Mouse (Mus musculus) heart, embryonic 11.5 days (tissue): Measurements from ENCODE around the gene Gm1604a. TPM values are rescaled to one million over a fixed set of nuclear protein-coding genes. Genes with fewer than 3 reads are reported as not detected.
"Not testable (repeated sequence)": the region's sequence is repeated elsewhere in the genome, so short reads cannot be mapped to it uniquely, and the experiment has no call there.

Experiments
- ATAC-seq: fragments of 200-750 bp; cut with Nextera tagmentation; replicated peaks from 2 replicates; pipeline ENCODE4 v1.8.0; 2017; ENCODE audit warnings: moderate library complexity; ENCODE audit not compliant: insufficient number of reproducible peaks, low FRiP score, low TSS enrichment
- H3K27ac ChIP-seq: fragments of 300-500 bp; sonication (generic); 2 replicates; pipeline ENCODE4 v1.5.1; 2014; ENCODE audit warnings: mild to moderate bottlenecking, low read depth, low read length
- H3K27me3 ChIP-seq: fragments of 300-500 bp; sonication (generic); 2 replicates; pipeline ENCODE4 v1.6.1; 2014; ENCODE audit warnings: mild to moderate bottlenecking, low read length, mixed read lengths; ENCODE audit not compliant: control insufficient read depth, insufficient read depth
- H3K36me3 ChIP-seq: fragments of 300-500 bp; sonication (generic); 2 replicates; pipeline ENCODE4 v1.6.1; 2014; ENCODE audit warnings: mild to moderate bottlenecking, low read length, moderate library complexity, mixed read lengths; ENCODE audit not compliant: control insufficient read depth, insufficient read depth
- H3K4me1 ChIP-seq: fragments of 300-500 bp; sonication (generic); 2 replicates; pipeline ENCODE4 v1.6.1; 2014; ENCODE audit warnings: low read length; ENCODE audit not compliant: control insufficient read depth, insufficient read depth
- H3K4me2 ChIP-seq: fragments of 300-500 bp; sonication (generic); 2 replicates; pipeline ENCODE4 v1.6.1; 2014; ENCODE audit warnings: mild to moderate bottlenecking, moderate library complexity
- H3K4me3 ChIP-seq: fragments of 300-500 bp; sonication (generic); 2 replicates; pipeline ENCODE4 v1.5.1; 2014; ENCODE audit warnings: low read depth, low read length
- H3K9ac ChIP-seq: fragments of 300-500 bp; sonication (generic); 2 replicates; pipeline ENCODE4 v1.6.1; 2014; ENCODE audit warnings: mild to moderate bottlenecking, low read depth, low read length, moderate library complexity
- H3K9me3 ChIP-seq: fragments of 300-500 bp; sonication (generic); replicated peaks from 2 replicates; pipeline ENCODE4 v1.6.1; 2016; ENCODE audit warnings: low read length; ENCODE audit not compliant: control insufficient read depth
- WGBS: fragments of 180-500 bp; shearing (Covaris S2); extraction: QIAGEN DNeasy Blood & Tissue Kit; methylation state at CpG from one replicate; pipeline ENCODE4 v1.1.7; 2014; ENCODE audit not compliant: insufficient replicate concordance; 5-methylcytosine and 5-hydroxymethylcytosine counted together
- polyA plus RNA-seq: library from polyadenylated mRNA; unstranded; fragments of >200 nt; fragmentation: Nextera tagmentation; extraction: Ambion mirVana; gene quantifications from 2 replicates; pipeline ENCODE4 v1.2.1, GENCODE M21; 2014

Gene Gm1604a
- polyA plus RNA-seq, 1 experiment from 2014 or later, result not detected

DNA sequence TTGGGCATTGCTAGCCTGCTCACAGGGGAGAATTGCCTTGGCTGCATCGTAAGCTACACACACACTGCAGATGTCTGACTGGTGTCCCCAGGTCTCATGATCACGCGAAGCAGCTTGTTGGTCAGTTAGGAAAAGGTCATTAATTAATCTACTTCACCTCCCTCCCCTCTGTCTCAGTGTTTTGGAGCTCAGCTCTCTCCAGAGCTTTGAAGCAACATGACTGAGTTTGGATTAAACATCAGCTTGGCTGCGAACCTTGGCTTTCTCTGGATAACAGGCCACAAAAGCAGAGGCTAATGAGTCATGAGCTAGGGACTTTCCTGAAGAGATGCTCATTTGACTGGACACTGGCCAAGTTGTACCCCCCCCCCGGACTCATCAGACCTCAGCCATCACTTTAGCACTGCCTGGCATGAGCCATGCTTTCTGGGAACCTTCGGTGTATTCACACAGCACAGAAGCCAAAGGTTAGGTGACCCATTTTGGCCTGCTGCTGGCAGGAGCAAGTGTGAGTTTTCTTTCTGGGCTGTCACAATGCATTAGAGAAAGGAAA lies 5.3 kb downstream of the Gm1604a start:
- H3K27ac ChIP-seq, ATAC-seq, H3K4me3 ChIP-seq, H3K9me3 ChIP-seq, H3K4me2 ChIP-seq, H3K4me1 ChIP-seq, H3K9ac ChIP-seq, H3K27me3 ChIP-seq, H3K36me3 ChIP-seq: not testable (repeated sequence)
- WGBS, result 63% methylated on average over 3 of the region's 6 CpGs

DNA sequence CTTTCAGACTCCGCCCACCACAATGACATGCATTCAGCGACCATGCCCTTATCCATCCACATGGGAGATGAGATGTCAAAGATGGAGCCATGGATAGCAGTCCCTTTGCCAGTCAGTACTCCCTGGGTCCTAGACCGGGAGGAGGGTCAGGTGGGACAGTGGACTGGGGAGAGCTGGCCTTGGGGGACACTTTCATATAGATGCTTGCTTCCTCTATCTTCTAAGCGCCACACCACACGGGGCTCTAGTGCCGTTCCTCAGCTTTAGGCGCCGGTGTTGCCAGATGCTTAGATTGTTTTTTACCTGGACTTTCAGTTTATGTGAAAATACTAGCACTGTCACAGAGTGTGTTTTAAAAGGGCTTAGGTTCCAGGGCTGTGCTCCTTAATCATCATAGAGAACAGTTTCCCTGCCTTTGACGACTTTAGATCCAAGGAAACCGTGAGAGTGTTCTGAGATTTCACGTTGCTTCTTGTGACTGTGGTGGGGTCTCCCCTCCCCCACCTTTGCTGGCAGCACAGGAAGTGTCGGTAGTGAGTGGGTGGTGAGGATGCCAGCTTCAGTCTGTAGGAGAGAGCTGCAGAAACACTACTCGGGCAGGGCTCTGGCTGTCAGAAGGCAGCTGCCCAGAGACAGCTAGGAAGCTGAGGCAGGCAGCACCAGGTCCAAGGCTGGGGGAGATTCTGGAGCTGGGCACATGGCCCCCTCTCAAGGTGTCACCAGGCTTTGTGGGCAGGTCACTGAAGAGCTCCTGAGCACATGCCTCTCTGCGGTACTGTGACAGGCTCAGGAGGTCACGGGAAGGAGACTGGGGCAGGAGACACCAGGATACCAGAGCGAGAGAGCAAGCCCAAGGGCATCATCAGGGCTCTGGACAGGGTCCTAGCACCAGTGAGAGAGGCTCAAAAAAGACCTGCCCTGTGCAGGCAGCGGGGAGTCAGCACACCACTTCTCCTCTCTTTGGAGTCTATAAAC lies 8.1 kb downstream of the Gm1604a start:
- H3K9me3 ChIP-seq, H3K4me2 ChIP-seq, ATAC-seq, H3K36me3 ChIP-seq, H3K27me3 ChIP-seq, H3K9ac ChIP-seq, H3K4me1 ChIP-seq, H3K4me3 ChIP-seq, H3K27ac ChIP-seq: not testable (repeated sequence)
- 59% methylated on average over 2 of the region's 17 CpGs for WGBS

DNA sequence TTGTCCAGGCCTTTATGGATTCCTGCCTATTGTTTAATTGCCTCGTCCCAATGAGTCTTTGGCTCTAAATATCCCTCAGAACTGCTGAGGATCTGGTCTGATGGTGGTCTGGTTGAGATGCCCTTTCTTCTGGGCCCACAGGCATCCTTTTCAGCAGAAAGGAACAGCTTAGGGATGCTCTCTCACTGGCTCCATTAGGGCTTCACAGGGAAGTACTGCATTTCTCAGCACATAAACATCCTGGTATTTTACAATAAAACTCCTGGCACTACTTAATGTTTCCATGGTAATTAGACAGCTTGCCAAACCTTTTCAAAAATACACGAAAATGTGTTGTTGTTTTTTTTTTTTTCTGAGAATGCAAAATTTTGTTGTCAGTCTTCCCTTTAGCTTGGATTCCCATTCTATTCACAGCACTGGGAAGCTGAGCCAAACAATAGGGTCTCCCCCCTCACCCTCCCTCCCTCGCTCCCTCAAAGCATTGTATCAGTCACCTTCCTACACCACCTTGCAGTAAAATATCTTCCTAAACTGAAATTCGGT lies 43.7 kb downstream of the Gm1604a start:
- H3K4me1 ChIP-seq, H3K4me2 ChIP-seq, ATAC-seq, H3K9me3 ChIP-seq, H3K36me3 ChIP-seq, H3K4me3 ChIP-seq, H3K27me3 ChIP-seq, H3K9ac ChIP-seq, H3K27ac ChIP-seq: not testable (repeated sequence)
- WGBS, result 65% methylated on average over 2 of the region's 4 CpGs

DNA sequence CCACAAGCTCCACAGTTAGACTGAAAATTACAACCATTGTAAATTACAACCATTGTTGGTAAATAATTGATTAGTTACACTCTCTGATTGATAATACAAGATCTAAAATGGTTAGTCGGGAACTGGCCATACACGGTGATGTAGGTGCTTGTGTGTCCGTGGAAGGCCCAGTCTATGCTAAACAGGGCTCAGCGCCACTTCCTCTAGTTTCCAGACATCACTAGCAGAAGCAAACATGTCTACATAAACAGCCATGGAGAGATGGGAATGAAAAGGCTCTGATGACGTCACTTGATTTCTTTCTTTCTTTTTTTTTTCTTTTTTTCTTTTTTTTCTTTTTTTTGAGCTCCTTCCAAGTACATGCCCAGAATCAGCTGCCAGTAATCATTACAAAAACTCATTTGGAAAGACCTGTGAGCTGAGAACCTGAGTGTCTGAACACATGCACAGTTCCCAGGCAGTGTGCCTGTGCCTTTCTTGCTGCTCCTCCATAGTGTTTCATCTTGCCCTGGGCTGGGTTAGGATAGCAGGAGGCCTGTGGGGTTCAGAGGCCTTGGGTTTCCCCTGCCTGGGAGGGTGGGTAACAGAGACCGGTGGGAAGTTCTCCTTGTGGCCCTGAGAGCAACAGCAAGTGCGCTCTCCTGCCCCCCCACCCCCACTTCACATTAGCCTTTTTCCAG lies 44.3 kb downstream of the Gm1604a start:
- 60% methylated on average over 4 of the region's 7 CpGs for WGBS
- not testable (repeated sequence) for H3K4me1 ChIP-seq

DNA sequence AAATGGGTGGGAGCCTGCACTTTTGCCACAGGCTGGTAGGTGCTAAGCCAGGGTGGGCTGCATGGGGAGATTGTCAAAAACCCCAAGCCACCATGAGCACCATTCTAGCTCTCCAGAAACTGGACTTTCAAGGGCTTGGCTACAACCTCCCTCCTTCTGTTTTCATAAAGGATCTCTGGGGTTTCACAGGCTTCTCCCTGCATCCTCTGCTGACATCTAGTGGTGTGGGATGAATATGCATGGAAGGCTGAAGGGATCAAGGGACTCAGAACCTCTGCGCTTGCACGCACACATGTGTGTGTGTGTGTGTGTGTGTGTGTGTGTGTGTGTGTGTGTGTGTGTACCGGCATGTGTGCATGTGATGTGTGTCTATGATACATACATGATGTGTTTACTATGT lies 49.1 kb downstream of the Gm1604a start:
- not testable (repeated sequence) for H3K27ac ChIP-seq, H3K4me2 ChIP-seq, H3K4me3 ChIP-seq, H3K36me3 ChIP-seq, ATAC-seq, H3K4me1 ChIP-seq, H3K9me3 ChIP-seq, H3K27me3 ChIP-seq, H3K9ac ChIP-seq
- 49% methylated on average over 3 of the region's 3 CpGs for WGBS

More for the DNA sequence above, 44.3 kb downstream of the Gm1604a start:
- H3K9ac ChIP-seq, H3K27me3 ChIP-seq, H3K4me3 ChIP-seq, H3K36me3 ChIP-seq, H3K9me3 ChIP-seq, H3K4me2 ChIP-seq, ATAC-seq, H3K27ac ChIP-seq: not testable (repeated sequence)

DNA sequence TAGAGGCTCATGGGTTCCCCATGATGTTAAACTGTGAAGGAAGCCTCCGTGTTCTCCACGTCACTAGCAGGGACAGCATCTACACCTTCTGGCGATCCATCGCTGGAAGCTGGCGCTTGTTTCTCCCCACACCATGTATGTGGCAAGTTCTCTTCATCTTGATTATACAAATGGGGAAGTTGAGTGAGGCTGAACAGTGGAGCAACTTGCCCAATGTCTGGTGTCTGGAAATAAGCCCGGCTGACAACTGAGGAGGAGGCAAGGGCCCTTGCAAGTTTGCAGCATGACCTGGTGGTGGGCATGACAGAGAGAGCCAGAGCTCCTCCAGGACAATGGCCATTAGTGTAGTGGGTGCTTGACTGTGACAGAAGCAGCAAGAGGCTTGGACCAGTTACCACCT lies 50.2 kb downstream of the Gm1604a start:
- WGBS, result 78% methylated on average over 5 of the region's 6 CpGs
- H3K27me3 ChIP-seq, H3K27ac ChIP-seq, H3K9me3 ChIP-seq, H3K4me1 ChIP-seq, H3K4me2 ChIP-seq, H3K36me3 ChIP-seq, H3K9ac ChIP-seq, ATAC-seq, H3K4me3 ChIP-seq: not testable (repeated sequence)

DNA sequence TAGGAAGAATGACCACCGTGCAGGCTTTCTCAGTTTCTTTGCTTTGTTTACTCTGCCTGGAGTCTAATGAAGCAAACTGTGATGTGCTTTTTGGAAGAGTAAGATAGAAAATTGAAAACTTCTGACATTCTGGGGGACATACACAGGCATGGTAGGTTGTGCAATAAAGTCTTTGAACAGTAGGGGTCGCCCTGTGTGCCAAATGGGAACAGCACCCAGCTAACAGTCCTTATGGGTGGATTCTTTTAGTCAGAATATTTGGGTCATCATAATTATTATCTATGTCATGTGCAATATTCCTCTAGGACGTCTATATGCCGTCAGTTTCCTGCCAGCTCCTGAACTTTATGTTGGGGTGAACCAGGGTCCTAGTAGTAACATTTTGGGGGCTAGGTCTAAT lies 54.2 kb downstream of the Gm1604a start:
- H3K9me3 ChIP-seq, H3K36me3 ChIP-seq, H3K27ac ChIP-seq, H3K4me1 ChIP-seq, H3K27me3 ChIP-seq, H3K4me2 ChIP-seq, ATAC-seq, H3K4me3 ChIP-seq, H3K9ac ChIP-seq: not testable (repeated sequence)
- 0% methylated on average over 1 of the region's 4 CpGs for WGBS

DNA sequence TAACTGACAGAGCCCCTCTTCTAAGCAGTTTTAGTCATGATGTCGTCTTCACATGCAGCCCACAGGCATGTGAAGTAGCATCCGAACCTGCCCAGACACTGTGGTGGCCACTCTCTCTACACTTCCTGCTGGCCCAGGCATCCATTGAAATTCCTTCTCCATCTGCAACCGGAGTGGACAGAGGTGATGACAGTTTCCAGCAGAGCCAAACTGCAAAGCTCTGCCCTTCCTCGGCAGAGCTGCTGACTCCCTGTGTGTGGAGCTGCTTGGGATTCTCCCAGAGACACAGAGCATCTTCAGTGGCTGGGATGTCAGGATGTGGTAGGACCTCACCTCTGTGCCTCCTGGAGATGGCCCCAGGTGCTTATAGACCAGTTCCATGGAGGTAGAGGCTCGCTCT lies 59.2 kb downstream of the Gm1604a start:
- H3K4me2 ChIP-seq, H3K4me3 ChIP-seq, H3K27me3 ChIP-seq, H3K9ac ChIP-seq, H3K36me3 ChIP-seq, H3K27ac ChIP-seq, H3K4me1 ChIP-seq, H3K9me3 ChIP-seq: not testable (repeated sequence)
- ATAC-seq, result peak; percentile 48; the same call in 1 of the 2 replicates
- no CpG with 5 or more reads among the region's 5 CpGs for WGBS
